Mouse (Mus musculus): ENCODE measurements at regions not wholly inside any gene's neighbourhood (a gene's known extent, or its start where the extent isn't known, plus 50 kb on each side); places are given as distances from the start of the nearest gene placed in this dataset.

GRCm38 (mm10) chr15:33758771-33759170 lies 598.9 kb downstream of the 9430069I07Rik start:
- DNase-seq = no peak

Data from right cerebral cortex, postnatal 25 days (tissue).